Mouse (Mus musculus) spleen, adult 2 months (tissue): Measurements from ENCODE around the gene P3h4.

Experiments
- CTCF ChIP-seq: fragments of 200-500 bp; IDR thresholded peaks from 2 replicates; pipeline ENCODE4 v1.5.1; 2011; ENCODE audit warnings: mild to moderate bottlenecking, inconsistent platforms; ENCODE audit not compliant: insufficient read depth, insufficient read length, insufficient replicate concordance; ENCODE audit errors: extremely low read depth
- POLR2A ChIP-seq: fragments of 200-500 bp; IDR thresholded peaks from 2 replicates; pipeline ENCODE4 v1.6.1; 2011; ENCODE audit warnings: low read depth, low read length, inconsistent platforms

DNA sequence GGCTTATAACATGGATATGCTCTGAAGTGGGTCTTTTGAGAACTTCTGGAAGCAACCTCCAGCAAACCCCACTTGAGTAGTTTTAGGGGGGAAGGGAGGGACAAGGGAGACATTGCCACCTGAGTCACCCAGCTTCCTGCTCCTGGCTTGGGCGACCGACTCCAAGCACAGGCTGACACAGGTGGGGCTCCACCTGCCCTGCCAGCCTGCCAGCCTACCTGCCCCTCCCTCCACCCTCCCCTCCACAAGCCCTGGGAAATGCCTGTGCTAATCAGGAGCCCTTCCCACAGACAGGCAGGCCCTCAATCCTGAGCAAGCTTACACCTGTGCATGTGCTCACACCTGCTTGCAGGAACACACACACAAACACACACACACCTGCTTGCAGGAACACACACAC is 12.0 kb downstream of the P3h4 start:
- TF ChIP-seq POLR2A (no peak), CTCF (no peak)
